Mouse (Mus musculus): ENCODE data around the gene Tnc. TPM values are rescaled to one million over a fixed set of nuclear protein-coding genes. Genes with fewer than 3 reads are reported as not detected.

The Tnc gene
- polyA plus RNA-seq, 1 experiment from 2014 or later: 38.7 TPM

DNA sequence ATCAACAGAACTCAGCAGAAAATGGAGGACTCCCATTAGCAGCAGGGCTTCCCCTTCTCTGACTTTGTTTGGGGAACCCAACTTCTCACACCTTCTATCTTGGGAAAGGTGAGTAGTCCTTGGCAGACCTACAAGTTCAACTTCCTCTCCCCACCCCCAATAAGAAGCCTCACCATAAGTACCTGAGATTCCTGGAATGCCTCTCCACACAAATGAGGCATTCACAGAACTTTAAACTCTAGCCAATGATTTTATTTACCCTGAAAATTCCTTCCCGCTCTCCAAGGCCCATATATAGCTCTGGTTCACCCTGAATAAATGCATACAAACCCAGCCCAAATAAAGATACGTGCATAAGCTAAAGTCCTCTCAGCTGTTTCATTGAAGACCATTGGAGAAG, 9.3 kb downstream of the Tnc start:
- WGBS: 55% methylated on average over 2 of the region's 2 CpGs
- ATAC-seq (peak; percentile 84), DNase-seq (ENCODE audit: low spot score) (peak; percentile 78)
- Histone ChIP-seq H3K27me3 (replicated peaks; ENCODE audit: insufficient read depth, low read length) (no peaks in the 10 kb centered on the region), H3K4me2 (replicated peaks; ENCODE audit: low read depth, low read length) (no peak overlapping the region), H3K27ac (ENCODE audit: low read length) (no peak overlapping the region), H3K4me1 (ENCODE audit: insufficient read depth, low read depth, low read length) (no peaks in the 10 kb centered on the region), H3K36me3 (ENCODE audit: insufficient read depth, low read length) (no peaks in the 10 kb centered on the region), H3K4me3 (ENCODE audit: low read depth, low read length) (no peak overlapping the region), H3K9ac (replicated peaks; ENCODE audit: low read depth) (no peak overlapping the region), H3K9me3 (ENCODE audit: low read length) (no peaks in the 10 kb centered on the region)
- TF ChIP-seq CTCF (IDR thresholded peaks at IDR 0.05): no peak
- TF ChIP-seq EP300 (IDR thresholded peaks at IDR 0.05): peak; percentile 94

DNA sequence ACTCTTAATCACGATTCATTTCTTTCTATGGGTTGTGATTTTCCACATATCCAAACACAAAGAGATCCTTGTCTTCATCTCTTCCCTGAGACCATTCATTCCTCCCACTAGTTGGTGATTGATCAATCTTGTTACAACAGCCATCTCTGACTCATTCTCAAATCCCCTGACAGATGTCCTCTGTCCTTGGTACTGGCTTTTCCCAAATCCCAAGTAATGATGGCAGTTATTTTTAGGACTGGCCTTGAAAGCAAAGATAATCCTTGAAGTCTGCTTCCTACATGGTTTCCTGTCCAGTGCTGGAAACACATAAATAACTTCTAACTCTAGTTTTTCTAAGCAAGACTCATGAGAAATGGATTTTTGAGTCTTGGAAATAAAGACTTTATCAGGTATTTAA, 12.1 kb downstream of the Tnc start:
- Histone ChIP-seq H3K27ac (ENCODE audit: low read length) (no peak overlapping the region), H3K36me3 (ENCODE audit: insufficient read depth, low read length) (no peaks in the 10 kb centered on the region), H3K27me3 (replicated peaks; ENCODE audit: insufficient read depth, low read length) (no peaks in the 10 kb centered on the region), H3K9me3 (ENCODE audit: low read length) (no peaks in the 10 kb centered on the region), H3K4me1 (ENCODE audit: insufficient read depth, low read depth, low read length) (no peaks in the 10 kb centered on the region), H3K9ac (replicated peaks; ENCODE audit: low read depth) (no peak overlapping the region), H3K4me3 (ENCODE audit: low read depth, low read length) (no peak overlapping the region), H3K4me2 (replicated peaks; ENCODE audit: low read depth, low read length) (no peak overlapping the region)
- TF ChIP-seq CTCF (IDR thresholded peaks at IDR 0.05) (no peak), EP300 (IDR thresholded peaks at IDR 0.05) (no peak)
- DNase-seq (ENCODE audit: low spot score) (peak; percentile 50), ATAC-seq (no peak)
- WGBS: 82% methylated on average over 1 of the region's 1 CpGs

- Histone ChIP-seq H3K9ac (replicated peaks; ENCODE audit: low read depth) (no peak overlapping the region), H3K27ac (ENCODE audit: low read length) (no peak overlapping the region), H3K4me3 (ENCODE audit: low read depth, low read length) (no peak overlapping the region), H3K27me3 (replicated peaks; ENCODE audit: insufficient read depth, low read length) (no peaks in the 10 kb centered on the region), H3K4me1 (ENCODE audit: insufficient read depth, low read depth, low read length) (no peaks in the 10 kb centered on the region), H3K4me2 (replicated peaks; ENCODE audit: low read depth, low read length) (no peak overlapping the region), H3K36me3 (ENCODE audit: insufficient read depth, low read length) (no peaks in the 10 kb centered on the region), H3K9me3 (ENCODE audit: low read length) (no peaks in the 10 kb centered on the region)
- ATAC-seq (no peak), DNase-seq (ENCODE audit: low spot score) (no peak)
- TF ChIP-seq CTCF (IDR thresholded peaks at IDR 0.05): no peak
- TF ChIP-seq EP300 (IDR thresholded peaks at IDR 0.05): no peak
- 33% methylated on average over 2 of the region's 2 CpGs for WGBS
These were observed 13.6 kb downstream of the Tnc start for GRCm38 (mm10) chr4:64033191-64033590.

DNA sequence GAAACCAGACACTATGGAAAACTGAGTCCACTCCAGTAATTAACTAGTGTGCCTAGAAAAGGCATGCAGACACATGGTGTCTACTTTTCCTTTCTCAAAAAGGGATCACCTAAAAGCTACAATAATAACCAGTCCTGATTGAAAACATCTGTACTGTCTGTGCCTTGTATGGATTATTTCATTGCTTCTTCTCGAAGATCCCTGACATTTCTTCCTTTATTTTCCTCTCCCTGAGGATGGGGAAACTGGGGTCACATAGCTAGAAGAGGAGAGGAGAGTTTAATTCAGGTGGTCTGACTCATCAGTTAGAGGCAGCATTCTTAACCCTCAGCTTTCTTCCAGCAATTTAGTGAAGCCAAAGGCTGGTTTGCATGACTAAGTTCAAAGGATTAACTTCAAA, 17.3 kb downstream of the Tnc start:
- H3K4me1 ChIP-seq (ENCODE audit: insufficient read depth, low read depth, low read length): no peaks in the 10 kb centered on the region
- no peak overlapping the region for H3K4me2 ChIP-seq (replicated peaks; ENCODE audit: low read depth, low read length)
- H3K4me3 ChIP-seq (ENCODE audit: low read depth, low read length): no peak overlapping the region
- DNase-seq (ENCODE audit: low spot score) (no peak), ATAC-seq (no peak)
- H3K27ac ChIP-seq (ENCODE audit: low read length): no peak overlapping the region
- H3K27me3 ChIP-seq (replicated peaks; ENCODE audit: insufficient read depth, low read length): no peaks in the 10 kb centered on the region
- WGBS: 37% methylated on average over 1 of the region's 1 CpGs
- no peak overlapping the region for H3K9ac ChIP-seq (replicated peaks; ENCODE audit: low read depth)
- H3K36me3 ChIP-seq (ENCODE audit: insufficient read depth, low read length): no peaks in the 10 kb centered on the region
- no peaks in the 10 kb centered on the region for H3K9me3 ChIP-seq (ENCODE audit: low read length)
- TF ChIP-seq EP300 (IDR thresholded peaks at IDR 0.05) (no peak), CTCF (IDR thresholded peaks at IDR 0.05) (no peak)

- peak; percentile 45 for DNase-seq (ENCODE audit: low spot score)
- Histone ChIP-seq H3K4me2 (replicated peaks; ENCODE audit: low read depth, low read length) (no peak overlapping the region), H3K9me3 (ENCODE audit: low read length) (no peaks in the 10 kb centered on the region), H3K27ac (ENCODE audit: low read length) (no peak overlapping the region), H3K4me1 (ENCODE audit: insufficient read depth, low read depth, low read length) (no peaks in the 10 kb centered on the region), H3K36me3 (ENCODE audit: insufficient read depth, low read length) (no peaks in the 10 kb centered on the region), H3K9ac (replicated peaks; ENCODE audit: low read depth) (no peak overlapping the region), H3K4me3 (ENCODE audit: low read depth, low read length) (no peak overlapping the region), H3K27me3 (replicated peaks; ENCODE audit: insufficient read depth, low read length) (no peaks in the 10 kb centered on the region)
- 72% methylated on average over 6 of the region's 6 CpGs for WGBS
- no peak; the same call in 1 of the 2 replicates for ATAC-seq
- TF ChIP-seq CTCF (IDR thresholded peaks at IDR 0.05) (no peak), EP300 (IDR thresholded peaks at IDR 0.05) (no peak)
These were observed 21.2 kb downstream of the Tnc start for GRCm38 (mm10) chr4:64025591-64025990.

DNA sequence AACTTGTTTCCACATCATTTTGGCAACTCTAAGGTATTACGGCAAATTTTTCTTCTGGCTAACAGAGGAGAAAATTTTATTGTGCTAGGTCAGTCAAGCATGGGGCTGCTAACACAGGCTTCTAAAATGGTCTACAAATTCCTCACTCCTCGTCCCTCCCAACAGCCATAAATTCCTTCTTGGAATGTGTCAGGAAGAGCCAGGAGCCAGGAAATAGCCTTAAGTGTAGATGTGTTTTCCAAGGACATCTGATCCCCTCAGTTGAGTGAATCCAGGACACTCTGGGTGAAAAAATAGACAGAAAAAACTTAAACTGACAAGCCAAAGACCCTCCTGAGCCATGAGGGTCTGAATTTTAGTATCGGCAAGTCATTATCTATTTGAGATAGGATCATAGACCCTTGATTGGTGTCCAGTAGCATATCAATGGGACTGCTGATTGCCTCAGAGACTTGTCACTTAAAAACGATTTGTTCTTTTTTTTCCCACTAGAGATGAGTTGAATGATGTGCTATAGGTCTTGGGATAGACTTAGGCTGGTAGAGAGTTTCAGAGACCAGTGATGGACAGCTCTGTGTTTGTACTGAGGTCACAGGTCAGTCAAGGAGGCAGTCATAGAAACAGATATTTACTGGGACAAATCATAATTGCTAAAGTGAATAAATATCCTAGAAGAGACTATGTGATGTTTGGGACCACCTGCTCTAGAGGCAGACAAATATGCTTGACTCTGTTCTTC, 22.6 kb downstream of the Tnc start:
- H3K27ac ChIP-seq (ENCODE audit: low read length): no peak overlapping the region
- TF ChIP-seq CTCF (IDR thresholded peaks at IDR 0.05) (no peak), EP300 (IDR thresholded peaks at IDR 0.05) (no peak)
- no peaks in the 10 kb centered on the region for H3K4me1 ChIP-seq (ENCODE audit: insufficient read depth, low read depth, low read length)
- H3K9ac ChIP-seq (replicated peaks; ENCODE audit: low read depth): no peak overlapping the region
- H3K27me3 ChIP-seq (replicated peaks; ENCODE audit: insufficient read depth, low read length): no peaks in the 10 kb centered on the region
- H3K4me3 ChIP-seq (ENCODE audit: low read depth, low read length): no peak overlapping the region
- H3K4me2 ChIP-seq (replicated peaks; ENCODE audit: low read depth, low read length): no peak overlapping the region
- DNase-seq (ENCODE audit: low spot score) (no peak), ATAC-seq (no peak)
- WGBS: 62% methylated on average over 4 of the region's 4 CpGs
- H3K36me3 ChIP-seq (ENCODE audit: insufficient read depth, low read length): no peaks in the 10 kb centered on the region
- H3K9me3 ChIP-seq (ENCODE audit: low read length): no peaks in the 10 kb centered on the region

All from lung, postnatal 0 days (tissue).